Mouse (Mus musculus): ENCODE measurements around the gene Atg10. TPM values are rescaled to one million over a fixed set of nuclear protein-coding genes. Genes with fewer than 3 reads are reported as not detected.

Gene Atg10
- polyA plus RNA-seq (2012; rRNA removed; ENCODE audit: low replicate concordance): 0.78 and 5.7 TPM in 2 replicates

DNA sequence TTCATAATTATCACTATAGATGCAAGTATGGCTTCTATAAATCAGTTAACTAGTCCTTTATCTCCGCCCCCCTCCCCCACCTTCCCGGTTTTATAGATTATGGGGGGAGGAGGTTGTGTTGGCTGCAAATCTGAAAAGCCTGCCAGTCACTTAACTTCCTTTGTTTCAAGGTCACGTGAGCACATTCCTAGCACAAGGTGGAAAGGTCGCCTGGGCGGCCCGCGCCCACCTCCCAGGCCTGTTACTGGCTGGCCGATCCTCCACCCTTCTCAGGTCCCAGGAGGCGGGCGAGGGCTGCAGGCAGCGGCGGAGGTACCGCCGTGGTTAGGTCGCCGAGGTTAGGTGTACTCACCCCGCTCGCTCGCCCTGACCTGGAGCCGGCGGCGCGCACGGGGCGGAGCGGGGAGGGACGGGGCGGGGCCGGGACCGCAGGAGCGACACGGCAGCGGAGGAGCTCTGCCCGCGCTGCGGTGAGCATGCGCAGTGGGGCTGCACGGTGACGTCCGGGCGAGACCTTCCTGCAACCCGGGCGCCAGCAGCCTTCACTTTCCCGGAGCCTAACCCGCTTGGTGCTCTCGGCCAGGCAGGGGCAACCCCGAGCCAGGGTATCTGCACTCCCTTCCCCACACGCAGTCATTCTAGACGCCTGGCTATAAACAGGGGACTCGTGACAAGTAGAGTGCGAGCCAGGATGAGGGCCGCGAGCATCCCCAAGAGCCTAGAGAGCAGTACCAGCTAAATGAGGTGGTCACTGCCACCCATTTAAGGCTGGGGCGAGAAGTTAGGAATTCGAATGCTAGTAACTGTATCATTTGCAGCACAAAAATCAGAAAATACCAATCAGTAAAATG, at the start of gene Atg10:
Gene Atg10 (minus strand): TSS at position 382 of the 851 bp plus-strand sequence.

DNA sequence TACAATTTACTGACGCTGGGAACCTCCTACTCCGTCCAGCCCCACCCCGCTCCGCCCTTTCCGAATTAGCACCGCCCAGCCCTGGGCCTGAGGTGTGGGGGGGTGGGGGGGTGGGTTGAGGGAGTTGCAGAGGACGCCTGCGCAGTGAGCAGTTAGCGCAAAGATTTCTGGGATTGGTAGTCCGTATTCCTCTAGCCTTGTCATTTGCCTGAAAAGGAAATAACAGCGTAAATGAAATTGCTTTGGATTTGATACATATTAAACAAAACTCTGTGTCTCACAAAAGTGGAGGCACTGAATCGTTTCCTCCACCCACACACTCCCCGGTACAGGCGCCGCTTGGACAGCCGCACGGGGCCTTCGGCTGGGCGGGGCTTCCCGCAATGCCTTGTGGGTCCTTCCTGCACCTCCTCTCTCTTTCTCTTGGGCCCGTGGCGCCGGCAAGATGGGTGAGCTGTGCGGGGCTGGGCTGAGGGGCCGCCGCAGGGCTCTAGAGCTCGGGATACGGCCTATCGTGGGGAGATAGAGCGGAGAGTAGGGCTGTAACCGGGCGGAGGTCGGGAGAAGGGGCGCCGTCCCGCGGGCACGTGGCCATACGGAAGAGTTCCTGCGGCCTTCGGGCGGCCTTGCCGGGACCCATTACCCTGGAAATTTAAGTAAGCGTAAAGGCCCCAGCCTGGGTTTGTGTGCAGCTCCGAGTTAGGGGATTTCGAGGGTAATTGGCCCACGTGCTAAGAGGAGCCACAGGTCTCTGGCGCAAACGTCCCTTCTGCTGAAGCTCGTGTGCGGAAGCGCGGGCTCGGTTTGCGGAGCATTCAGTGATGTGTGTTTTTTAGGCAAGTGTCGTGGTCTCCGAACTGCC, 300.8 kb downstream of the Atg10 start, which contains the start of gene Rps23:
Gene Rps23 (plus strand): TSS at position 208 of the 862 bp plus-strand sequence.

GRCm38 (mm10) chr13:90905176-90905575, 318.6 kb downstream of the Atg10 start, which contains the start of gene Atp6ap1l:
TSS of gene Atp6ap1l (minus strand) at chr13:90905355.

Other genes with a start within 250 kb of the Atg10 start
- 11.2 and 24.8 TPM in 2 replicates for gene Ssbp2, start 236.3 kb upstream of the Atg10 start, polyA plus RNA-seq (2012; rRNA removed; ENCODE audit: low replicate concordance)

All from mammary gland, adult 2 months (tissue).